8 mouse cellular contexts compared by ENCODE assay signal in genomic region chr7:79520222-79520710, GRCm38 (mm10). TPM values are rescaled to one million over a fixed set of nuclear protein-coding genes. Genes with fewer than 3 reads are reported as not detected.
A peak's percentile ranks its signal among the peaks of the same experiment; 100 is the strongest.
DNase-seq lines count a peak whose midpoint lies in the region; ATAC-seq and TF ChIP-seq lines count a peak whose summit lies in the region.

No protein-coding gene starts in this region.

- no peak for TF ChIP-seq CTCF in lung, embryonic 14.5 days (IDR thresholded peaks at IDR 0.05; ENCODE audit: low read depth)
- TF ChIP-seq CTCF in lung, adult 2 months (IDR thresholded peaks at IDR 0.05; ENCODE audit: insufficient read depth, low read length), result no peak
- TF ChIP-seq CTCF in cerebellum, adult 2 months (IDR thresholded peaks at IDR 0.05; ENCODE audit: borderline replicate concordance, insufficient read depth, low read depth, low read length), result no peak
- TF ChIP-seq CTCF in heart, adult 2 months (IDR thresholded peaks at IDR 0.05), result no peak

- peak; percentile 78 for ATAC-seq in lung, embryonic 14.5 days (ENCODE audit: insufficient read depth)
- peak; percentile 22; the same call in 1 of the 2 replicates for ATAC-seq in neural tube, embryonic 14.5 days (ENCODE audit: low read depth)
- no peak for ATAC-seq in CD4-positive, CD25-positive, alpha-beta regulatory T cell, adult 4 months

- no peaks in the 10 kb centered on the region for H3K79me2 ChIP-seq in heart, adult 2 months (replicated peaks; ENCODE audit: control insufficient read depth, insufficient read depth, low read length)

- DNase-seq in lung, embryonic 14.5 days, result peak; percentile 97
- no peak for DNase-seq in lung, adult 2 months
- peak; percentile 71 to 74 for DNase-seq in cerebellum, adult 2 months
- peak; percentile 44 to 52 for DNase-seq in heart, adult 2 months
- DNase-seq in kidney, postnatal 14 days, result peak; percentile 72
- no peak for DNase-seq in thymus, postnatal 25 days

- TF ChIP-seq POLR2A in lung, adult 2 months (IDR thresholded peaks at IDR 0.05; ENCODE audit: borderline replicate concordance, extremely low read depth, low read depth, low read length), result no peak
- TF ChIP-seq POLR2A in cerebellum, adult 2 months (IDR thresholded peaks at IDR 0.05; ENCODE audit: borderline replicate concordance, insufficient read depth, low read length), result no peak
- TF ChIP-seq POLR2A in heart, adult 2 months (IDR thresholded peaks at IDR 0.05; ENCODE audit: insufficient read depth, low read depth, low read length), result no peak

- H3K9ac ChIP-seq in lung, embryonic 14.5 days, result no peak overlapping the region
- no peak overlapping the region for H3K9ac ChIP-seq in heart, adult 2 months (ENCODE audit: low read depth, low read length)
- H3K9ac ChIP-seq in neural tube, embryonic 14.5 days (replicated peaks; ENCODE audit: low read depth, low read length), result peak overlapping the region; percentile 22; the same call in 1 of the 2 replicates

- H3K4me2 ChIP-seq in lung, embryonic 14.5 days, result no peak overlapping the region
- no peak overlapping the region for H3K4me2 ChIP-seq in neural tube, embryonic 14.5 days (ENCODE audit: low read depth, low read length)

- no peak for TF ChIP-seq EP300 in heart, adult 2 months (IDR thresholded peaks at IDR 0.05; ENCODE audit: insufficient read depth, low read depth, low read length)

- 0 out of 2 replicates have a peak, but pooled peaks cover 9% of the 10 kb centered on the region for H3K4me1 ChIP-seq in lung, embryonic 14.5 days (ENCODE audit: insufficient read depth)
- H3K4me1 ChIP-seq in lung, adult 2 months (ENCODE audit: control insufficient read depth, insufficient read depth, low read length), result no peaks in the 10 kb centered on the region
- H3K4me1 ChIP-seq in cerebellum, adult 2 months (ENCODE audit: control insufficient read depth, insufficient read depth, low read length), result peaks cover 50% of the 10 kb centered on the region
- H3K4me1 ChIP-seq in heart, adult 2 months (ENCODE audit: control insufficient read depth, insufficient read depth, low read length), result no peaks in the 10 kb centered on the region
- peaks cover 68% of the 10 kb centered on the region for H3K4me1 ChIP-seq in neural tube, embryonic 14.5 days (ENCODE audit: control insufficient read depth, insufficient read depth, low read length)

- H3K9me3 ChIP-seq in lung, embryonic 14.5 days (ENCODE audit: low read depth, low read length), result no peaks in the 10 kb centered on the region
- no peaks in the 10 kb centered on the region for H3K9me3 ChIP-seq in neural tube, embryonic 14.5 days (ENCODE audit: control insufficient read depth, low read length)

- no peak overlapping the region for H3K4me3 ChIP-seq in lung, embryonic 14.5 days (ENCODE audit: low read depth, low read length)
- H3K4me3 ChIP-seq in lung, adult 2 months (replicated peaks; ENCODE audit: extremely low read depth, low read depth, low read length), result no peak overlapping the region
- H3K4me3 ChIP-seq in cerebellum, adult 2 months (replicated peaks; ENCODE audit: insufficient read depth, low read depth, low read length), result no peak overlapping the region
- H3K4me3 ChIP-seq in heart, adult 2 months, result no peak overlapping the region
- H3K4me3 ChIP-seq in neural tube, embryonic 14.5 days (ENCODE audit: low read depth, low read length), result no peak overlapping the region

- intact Hi-C loops in heart, adult 2 months (cut with DNase I), result no loop called here

- no peak overlapping the region for H3K27ac ChIP-seq in lung, embryonic 14.5 days (ENCODE audit: low read depth)
- peak overlapping the region; percentile 51 for H3K27ac ChIP-seq in cerebellum, adult 2 months (ENCODE audit: insufficient read depth, low read length)
- H3K27ac ChIP-seq in heart, adult 2 months, result no peak overlapping the region
- peak overlapping the region; percentile 98 for H3K27ac ChIP-seq in neural tube, embryonic 14.5 days (ENCODE audit: low read depth, low read length)

- peaks cover 74% of the 10 kb centered on the region for H3K27me3 ChIP-seq in lung, embryonic 14.5 days (ENCODE audit: insufficient read depth, low read length)
- no peaks in the 10 kb centered on the region for H3K27me3 ChIP-seq in cerebellum, adult 2 months (ENCODE audit: control insufficient read depth, insufficient read depth, low read length)
- H3K27me3 ChIP-seq in heart, adult 2 months (ENCODE audit: control insufficient read depth, insufficient read depth, low read length), result peaks cover 9% of the 10 kb centered on the region
- no peaks in the 10 kb centered on the region for H3K27me3 ChIP-seq in neural tube, embryonic 14.5 days (ENCODE audit: control insufficient read depth, insufficient read depth, low read length)

- H3K36me3 ChIP-seq in lung, embryonic 14.5 days (ENCODE audit: insufficient read depth), result no peaks in the 10 kb centered on the region
- no peaks in the 10 kb centered on the region for H3K36me3 ChIP-seq in heart, adult 2 months (ENCODE audit: control insufficient read depth, insufficient read depth, low read length)
- peaks cover 8% of the 10 kb centered on the region for H3K36me3 ChIP-seq in neural tube, embryonic 14.5 days (ENCODE audit: control insufficient read depth, insufficient read depth, low read length)

- WGBS in lung, embryonic 14.5 days, result 6% methylated on average over 2 of the region's 2 CpGs
- 20% methylated on average over 2 of the region's 2 CpGs for WGBS in lung, adult 2 months
- WGBS in cerebellum, adult 2 months, result 8% methylated on average over 2 of the region's 2 CpGs
- WGBS in heart, adult 2 months, result 9% methylated on average over 2 of the region's 2 CpGs
- 14% methylated on average over 2 of the region's 2 CpGs for WGBS in neural tube, embryonic 14.5 days

RNA-seq across cellular contexts. Expression of gene Polg, which starts 54.1 kb away (rescaled TPM):
- polyA plus RNA-seq in lung, embryonic 14.5 days (2014; fragmentation: Nextera tagmentation; extraction: Ambion mirVana), result 53.9 and 65.0 TPM in 2 replicates
- 57.5 and 61.4 TPM in 2 replicates for polyA plus RNA-seq in lung, adult 2 months (2012; rRNA removed)
- polyA plus RNA-seq in cerebellum, adult 2 months (2012; rRNA removed), result 69.9 and 72.8 TPM in 2 replicates
- total RNA-seq in heart, adult 2 months (2021), result 10 to 100 TPM; 53.0 to 66.5 TPM
- 40.5 and 59.0 TPM in 2 replicates for polyA plus RNA-seq in heart, adult 2 months (2012; rRNA removed)
- polyA plus RNA-seq in neural tube, embryonic 14.5 days (2014; fragmentation: Nextera tagmentation; extraction: Ambion mirVana), result 23.0 and 30.5 TPM in 2 replicates
- polyA plus RNA-seq in CD4-positive, CD25-positive, alpha-beta regulatory T cell, adult 4 months (2017; shearing (Covaris generic)), result 10 to 100 TPM; 29.3 to 34.8 TPM

Comparison
In these comparisons a context has a peak if more than half of its experiments do, and no peak if none do; other contexts are left out.
1. DNase-seq: peak in lung, embryonic 14.5 days (single experiment), cerebellum, adult 2 months (2 of 2), heart, adult 2 months (2 of 2) and kidney, postnatal 14 days (single experiment); none in lung, adult 2 months (single experiment) and thymus, postnatal 25 days (single experiment).
2. H3K27ac ChIP-seq: peak in cerebellum, adult 2 months (single experiment) and neural tube, embryonic 14.5 days (single experiment); none in lung, embryonic 14.5 days (single experiment) and heart, adult 2 months (single experiment).